Mouse (Mus musculus) heart, embryonic 11.5 days (tissue): Measurements from ENCODE around the gene Fpr3. TPM values are rescaled to one million over a fixed set of nuclear protein-coding genes. Genes with fewer than 3 reads are reported as not detected.

ENCODE experiments used
- ATAC-seq: fragments of 200-750 bp; cut with Nextera tagmentation; replicated peaks from 2 replicates; pipeline ENCODE4 v1.8.0; 2017; ENCODE audit warnings: moderate library complexity; ENCODE audit not compliant: insufficient number of reproducible peaks, low FRiP score, low TSS enrichment
- H3K27ac ChIP-seq: fragments of 300-500 bp; sonication (generic); 2 replicates; pipeline ENCODE4 v1.5.1; 2014; ENCODE audit warnings: mild to moderate bottlenecking, low read depth, low read length
- H3K27me3 ChIP-seq: fragments of 300-500 bp; sonication (generic); 2 replicates; pipeline ENCODE4 v1.6.1; 2014; ENCODE audit warnings: mild to moderate bottlenecking, low read length, mixed read lengths; ENCODE audit not compliant: control insufficient read depth, insufficient read depth
- H3K36me3 ChIP-seq: fragments of 300-500 bp; sonication (generic); 2 replicates; pipeline ENCODE4 v1.6.1; 2014; ENCODE audit warnings: mild to moderate bottlenecking, low read length, moderate library complexity, mixed read lengths; ENCODE audit not compliant: control insufficient read depth, insufficient read depth
- H3K4me1 ChIP-seq: fragments of 300-500 bp; sonication (generic); 2 replicates; pipeline ENCODE4 v1.6.1; 2014; ENCODE audit warnings: low read length; ENCODE audit not compliant: control insufficient read depth, insufficient read depth
- H3K4me2 ChIP-seq: fragments of 300-500 bp; sonication (generic); 2 replicates; pipeline ENCODE4 v1.6.1; 2014; ENCODE audit warnings: mild to moderate bottlenecking, moderate library complexity
- H3K4me3 ChIP-seq: fragments of 300-500 bp; sonication (generic); 2 replicates; pipeline ENCODE4 v1.5.1; 2014; ENCODE audit warnings: low read depth, low read length
- H3K9ac ChIP-seq: fragments of 300-500 bp; sonication (generic); 2 replicates; pipeline ENCODE4 v1.6.1; 2014; ENCODE audit warnings: mild to moderate bottlenecking, low read depth, low read length, moderate library complexity
- H3K9me3 ChIP-seq: fragments of 300-500 bp; sonication (generic); replicated peaks from 2 replicates; pipeline ENCODE4 v1.6.1; 2016; ENCODE audit warnings: low read length; ENCODE audit not compliant: control insufficient read depth
- WGBS: fragments of 180-500 bp; shearing (Covaris S2); extraction: QIAGEN DNeasy Blood & Tissue Kit; methylation state at CpG from one replicate; pipeline ENCODE4 v1.1.7; 2014; ENCODE audit not compliant: insufficient replicate concordance; 5-methylcytosine and 5-hydroxymethylcytosine counted together
- polyA plus RNA-seq: library from polyadenylated mRNA; unstranded; fragments of >200 nt; fragmentation: Nextera tagmentation; extraction: Ambion mirVana; gene quantifications from 2 replicates; pipeline ENCODE4 v1.2.1, GENCODE M21; 2014

Gene Fpr3
- polyA plus RNA-seq, 1 experiment from 2014 or later: not detected

GRCm38 (mm10) chr17:17870892-17871550 lies 16.6 kb upstream of the Fpr3 start:
- Histone ChIP-seq H3K36me3 (no peaks in the 10 kb centered on the region; the same call in 1 of the 2 replicates), H3K9ac (no peak overlapping the region), H3K4me2 (no peak overlapping the region), H3K4me1 (no peaks in the 10 kb centered on the region), H3K4me3 (no peak overlapping the region), H3K27ac (no peak overlapping the region), H3K27me3 (no peaks in the 10 kb centered on the region), H3K9me3 (no peaks in the 10 kb centered on the region)
- WGBS: 70% methylated on average over 2 of the region's 2 CpGs
- ATAC-seq: no peak

DNA sequence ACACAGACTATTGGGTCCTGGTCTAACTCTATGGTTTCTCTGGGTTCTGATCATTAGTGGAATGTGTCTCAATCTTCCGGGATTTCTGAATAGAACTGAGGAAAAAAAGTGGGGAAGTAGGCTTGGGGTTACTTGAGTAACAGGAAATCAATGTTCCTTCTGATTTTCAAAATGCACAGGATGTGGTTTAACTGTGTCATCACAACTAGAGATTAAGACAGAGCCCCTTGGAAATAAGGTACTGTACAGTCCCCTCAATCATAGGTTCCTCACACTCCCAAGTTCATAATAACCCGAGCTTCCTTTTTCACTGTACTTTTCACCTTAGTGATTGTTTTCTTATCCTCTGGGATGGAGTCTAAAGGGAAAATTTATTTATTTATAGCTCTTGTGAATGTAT lies 16.0 kb upstream of the Fpr3 start:
- H3K27ac ChIP-seq: no peak overlapping the region
- 67% methylated on average over 2 of the region's 2 CpGs for WGBS
- H3K4me2 ChIP-seq: no peak overlapping the region
- no peaks in the 10 kb centered on the region for H3K9me3 ChIP-seq
- ATAC-seq: no peak
- H3K36me3 ChIP-seq: no peaks in the 10 kb centered on the region
- no peaks in the 10 kb centered on the region for H3K4me1 ChIP-seq
- H3K27me3 ChIP-seq: no peaks in the 10 kb centered on the region
- no peak overlapping the region for H3K4me3 ChIP-seq
- H3K9ac ChIP-seq: no peak overlapping the region

DNA sequence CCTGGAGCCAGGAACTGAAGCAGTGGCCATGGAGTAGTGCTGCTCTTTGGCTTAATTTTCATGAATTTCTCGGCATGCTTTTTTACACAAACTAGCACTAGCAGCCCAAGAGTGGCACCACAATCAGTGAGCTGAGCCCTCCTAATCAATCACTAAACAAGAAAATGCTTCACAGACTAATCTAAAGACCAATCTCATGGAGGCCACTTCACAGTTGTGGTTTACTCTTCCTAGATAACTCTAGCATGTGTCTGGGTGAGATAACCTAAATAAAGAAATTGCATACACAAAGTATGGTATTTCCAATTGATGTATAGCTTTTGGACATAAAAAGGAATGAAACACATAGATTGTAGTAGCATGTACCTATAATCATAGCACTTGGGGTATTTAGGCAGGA lies 8.3 kb upstream of the Fpr3 start:
- Histone ChIP-seq H3K36me3 (no peaks in the 10 kb centered on the region), H3K4me2 (no peak overlapping the region), H3K27me3 (no peaks in the 10 kb centered on the region), H3K4me3 (no peak overlapping the region), H3K9me3 (no peaks in the 10 kb centered on the region), H3K4me1 (no peaks in the 10 kb centered on the region), H3K9ac (no peak overlapping the region), H3K27ac (no peak overlapping the region)
- 77% methylated on average over 1 of the region's 1 CpGs for WGBS
- no peak for ATAC-seq

DNA sequence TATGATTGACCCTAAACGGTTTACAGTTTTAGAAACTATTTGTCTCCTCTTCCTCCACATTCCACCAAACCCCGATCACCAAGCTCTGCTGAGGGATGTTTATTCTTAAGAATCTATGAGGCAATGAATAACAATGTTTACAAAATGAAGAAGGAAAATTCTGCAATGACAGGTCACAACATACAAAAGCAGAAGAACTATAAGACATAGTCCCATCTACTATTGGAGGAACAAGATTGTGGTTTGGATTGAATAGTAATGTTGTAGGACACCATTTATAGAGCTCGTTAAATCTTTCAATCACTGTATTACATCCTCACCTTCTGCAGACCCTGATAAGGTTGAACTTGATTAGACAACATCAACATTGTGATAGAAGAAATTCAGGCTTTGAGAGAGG lies 5.0 kb upstream of the Fpr3 start:
- Histone ChIP-seq H3K4me2 (no peak overlapping the region), H3K36me3 (no peaks in the 10 kb centered on the region), H3K4me3 (no peak overlapping the region), H3K27ac (no peak overlapping the region), H3K27me3 (no peaks in the 10 kb centered on the region), H3K9me3 (no peaks in the 10 kb centered on the region), H3K4me1 (no peaks in the 10 kb centered on the region), H3K9ac (no peak overlapping the region)
- ATAC-seq: no peak
- 71% methylated on average over 3 of the region's 3 CpGs for WGBS

- H3K4me2 ChIP-seq: no peak within 1 kb of the TSS
- no peaks in the 10 kb centered on the region for H3K9me3 ChIP-seq
- 57% methylated on average over 1 of the region's 1 CpGs for WGBS
- H3K36me3 ChIP-seq: no peaks in the 10 kb centered on the region
- H3K27me3 ChIP-seq: no peaks in the 10 kb centered on the region
- H3K4me3 ChIP-seq: no peak within 1 kb of the TSS
- no peaks in the 10 kb centered on the region for H3K4me1 ChIP-seq
- H3K9ac ChIP-seq: no peak within 1 kb of the TSS
- H3K27ac ChIP-seq: no peak within 1 kb of the TSS
- ATAC-seq: no peak
Measured at GRCm38 (mm10) chr17:17883840-17884239, 3.8 kb upstream of the Fpr3 start, which contains the start of gene Fpr1. Fpr1 (minus strand) TSS chr17:17883940.

DNA sequence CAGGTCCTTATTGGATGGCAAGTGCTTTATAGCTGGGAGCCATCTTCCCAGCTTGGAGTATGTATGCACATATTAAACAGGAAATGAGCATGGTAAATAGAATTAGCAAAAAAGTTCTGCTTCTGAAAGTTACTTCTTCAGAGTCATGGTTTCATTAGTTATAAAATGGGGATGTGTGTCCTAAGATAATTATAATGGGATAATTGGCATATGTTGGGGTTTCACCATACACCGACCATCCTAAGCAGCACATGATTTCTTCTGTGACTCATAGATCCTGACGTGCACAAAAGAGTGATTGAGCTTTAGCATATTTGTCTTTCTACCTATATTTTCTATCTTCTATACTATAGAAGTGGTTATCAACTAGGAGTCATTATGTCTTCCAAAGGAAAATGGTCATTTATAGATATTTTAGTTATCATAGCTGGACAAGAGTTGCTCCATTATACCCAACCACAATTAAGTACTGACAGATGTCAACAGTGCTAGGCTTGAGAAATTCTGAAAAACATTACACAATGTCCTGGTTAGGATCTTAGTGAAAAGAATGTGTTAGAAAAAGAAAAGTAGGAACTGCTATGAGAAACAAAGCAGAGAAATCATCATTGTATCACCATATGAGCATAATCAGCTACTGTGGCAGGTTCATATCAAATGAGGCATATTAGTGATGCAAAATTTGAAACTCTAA lies 2.2 kb downstream of the Fpr3 start:
- ATAC-seq: no peak
- Histone ChIP-seq H3K4me2 (no peak overlapping the region), H3K9me3 (no peaks in the 10 kb centered on the region), H3K4me3 (no peak overlapping the region), H3K27ac (no peak overlapping the region), H3K36me3 (no peaks in the 10 kb centered on the region), H3K27me3 (no peaks in the 10 kb centered on the region), H3K9ac (no peak overlapping the region), H3K4me1 (no peaks in the 10 kb centered on the region)
- 80% methylated on average over 2 of the region's 2 CpGs for WGBS

DNA sequence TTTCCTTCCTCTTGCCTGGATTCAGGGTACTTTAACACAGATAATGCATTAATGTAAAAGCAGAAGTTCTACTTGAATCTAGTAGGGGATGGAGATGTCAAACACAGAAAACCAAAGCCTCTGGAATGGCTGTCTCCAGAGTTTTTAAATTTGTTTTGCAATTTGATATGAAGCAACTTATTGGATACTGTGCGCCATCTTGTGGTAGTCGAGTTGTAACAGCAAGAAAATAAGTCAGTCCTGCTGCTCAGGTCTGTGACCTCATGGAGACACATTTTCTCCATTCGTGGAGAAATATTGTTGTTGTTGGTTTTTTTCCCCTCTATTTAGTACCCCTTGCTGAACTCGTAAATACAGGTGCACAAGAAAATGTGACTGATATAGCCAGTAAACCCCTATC lies 8.4 kb downstream of the Fpr3 start:
- 6% methylated on average over 4 of the region's 4 CpGs for WGBS
- no peak for ATAC-seq
- Histone ChIP-seq H3K4me2 (no peak overlapping the region), H3K9me3 (no peaks in the 10 kb centered on the region), H3K27me3 (no peaks in the 10 kb centered on the region), H3K27ac (no peak overlapping the region), H3K4me3 (no peak overlapping the region), H3K36me3 (no peaks in the 10 kb centered on the region), H3K4me1 (no peaks in the 10 kb centered on the region), H3K9ac (no peak overlapping the region)

GRCm38 (mm10) chr17:17899268-17899667 lies 11.6 kb downstream of the Fpr3 start:
- H3K36me3 ChIP-seq: no peaks in the 10 kb centered on the region
- no peak for ATAC-seq
- 83% methylated on average over 2 of the region's 2 CpGs for WGBS
- H3K4me3 ChIP-seq: no peak overlapping the region
- no peaks in the 10 kb centered on the region for H3K4me1 ChIP-seq
- H3K27ac ChIP-seq: no peak overlapping the region
- H3K27me3 ChIP-seq: no peaks in the 10 kb centered on the region
- H3K9me3 ChIP-seq: no peaks in the 10 kb centered on the region
- H3K9ac ChIP-seq: no peak overlapping the region
- H3K4me2 ChIP-seq: no peak overlapping the region

DNA sequence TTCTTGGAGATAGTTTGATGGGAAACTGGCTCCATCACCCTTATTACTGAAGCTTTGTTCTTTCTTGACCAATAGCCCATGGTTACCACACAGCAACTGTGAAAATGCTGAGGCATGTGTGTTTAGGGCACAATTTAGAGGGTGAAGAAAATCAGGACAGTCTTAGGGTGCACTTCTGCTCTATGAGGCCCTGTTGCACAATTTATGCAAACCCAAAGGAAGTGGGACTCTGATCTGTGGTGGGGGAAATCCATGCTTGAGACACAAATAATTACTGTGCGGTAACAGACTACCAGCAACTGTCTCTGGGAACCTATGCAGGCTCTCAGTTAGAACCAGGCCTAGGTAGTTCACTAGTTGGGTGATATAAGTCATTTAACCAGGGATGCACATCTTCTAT lies 13.1 kb downstream of the Fpr3 start:
- Histone ChIP-seq H3K27ac (no peak overlapping the region), H3K9me3 (no peaks in the 10 kb centered on the region), H3K36me3 (no peaks in the 10 kb centered on the region), H3K4me1 (no peaks in the 10 kb centered on the region), H3K4me2 (no peak overlapping the region), H3K27me3 (no peaks in the 10 kb centered on the region), H3K4me3 (no peak overlapping the region), H3K9ac (no peak overlapping the region)
- 89% methylated on average over 1 of the region's 1 CpGs for WGBS
- ATAC-seq: no peak
